In the genomic region with DNA sequence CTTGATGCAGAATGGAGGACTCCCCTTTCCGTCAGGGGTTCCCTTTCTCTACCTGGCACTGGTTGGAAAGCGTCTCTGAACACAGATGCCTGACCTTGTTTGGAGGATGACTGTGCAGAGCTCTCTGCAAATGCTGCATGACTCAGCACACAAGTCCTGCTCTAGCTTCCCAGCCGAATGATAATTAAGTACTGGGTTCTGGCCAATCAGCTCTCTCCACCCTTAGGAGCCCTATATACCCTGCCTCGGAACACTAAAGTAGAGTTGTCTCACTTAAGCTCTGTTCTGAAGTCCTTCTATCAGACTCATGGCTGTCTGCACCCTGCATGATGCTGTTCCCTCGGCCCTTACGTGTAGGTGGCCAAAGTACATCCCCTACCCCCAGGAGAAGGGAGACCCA, we compare ENCODE assay signal across 8 mouse cellular contexts.
DNase-seq lines count a peak whose midpoint lies in the region; ATAC-seq and TF ChIP-seq lines count a peak whose summit lies in the region.

No protein-coding gene starts in this region.

- CTCF ChIA-PET in Patski (lab: Charles Lee): interaction anchor here (0.8 to 1.7 kb wide), 3 partner anchors 9 to 17 kb away, joined by 3 to 4 read pairs (median 4); no protein-coding TSS in a partner anchor

- no peak overlapping the region for H3K9ac ChIP-seq in kidney, embryonic 15.5 days

- in situ Hi-C loops in Patski (cut with MboI; ENCODE audit: low pct_unique_long_range_greater_than_20kb): no loop called here

- no peak for TF ChIP-seq CTCF in Patski (IDR thresholded peaks at IDR 0.05)

- DNase-seq in kidney, adult 11 months: no peak
- DNase-seq in Patski (ENCODE audit: low read depth, low spot score): no peak
- no peak for DNase-seq in testis, postnatal 14 days (ENCODE audit: low spot score)
- DNase-seq in spleen, postnatal 14 days (ENCODE audit: low spot score in 2 of 2): no peak
- no peak for DNase-seq in thymus, adult 18-20 months

- peak; percentile 85 for ATAC-seq in kidney, embryonic 15.5 days (replicated peaks; ENCODE audit: low FRiP score)
- peak; percentile 60 for ATAC-seq in Patski
- ATAC-seq in erythroblast, adult 5-6 weeks (replicated peaks; ENCODE audit: low FRiP score, poor library complexity, severe bottlenecking): peak; percentile 99
- peak; percentile 18; the same call in 1 of the 2 replicates for ATAC-seq in megakaryocyte, adult 5-6 weeks (ENCODE audit: poor library complexity, severe bottlenecking)

- WGBS in kidney, embryonic 15.5 days: 75% methylated on average over 6 of the region's 6 CpGs

- no peaks in the 10 kb centered on the region for H3K9me3 ChIP-seq in kidney, embryonic 15.5 days (replicated peaks)

- H3K27me3 ChIP-seq in kidney, embryonic 15.5 days: no peaks in the 10 kb centered on the region
- H3K27me3 ChIP-seq in Patski: no peaks in the 10 kb centered on the region

- H3K4me2 ChIP-seq in kidney, embryonic 15.5 days: no peak overlapping the region

- no peak overlapping the region for H3K27ac ChIP-seq in kidney, embryonic 15.5 days

- no peak overlapping the region for H3K4me3 ChIP-seq in kidney, embryonic 15.5 days (replicated peaks)

- POLR2A ChIA-PET in Patski (lab: Charles Lee): no interaction called here

- no peaks in the 10 kb centered on the region for H3K36me3 ChIP-seq in kidney, embryonic 15.5 days

- H3K4me1 ChIP-seq in kidney, embryonic 15.5 days: 0 out of 2 replicates have a peak, but pooled peaks cover 9% of the 10 kb centered on the region

Comparison
In these comparisons a context has a peak if more than half of its experiments do, and no peak if none do; other contexts are left out.
1. ATAC-seq: peak in every context shown above with its lines; median percentile 99 in erythroblast, adult 5-6 weeks; 85 in kidney, embryonic 15.5 days; 60 in Patski; 18 in megakaryocyte, adult 5-6 weeks.